Mouse (Mus musculus): ENCODE results near the gene Zfp592.

Zfp592 gene

DNA sequence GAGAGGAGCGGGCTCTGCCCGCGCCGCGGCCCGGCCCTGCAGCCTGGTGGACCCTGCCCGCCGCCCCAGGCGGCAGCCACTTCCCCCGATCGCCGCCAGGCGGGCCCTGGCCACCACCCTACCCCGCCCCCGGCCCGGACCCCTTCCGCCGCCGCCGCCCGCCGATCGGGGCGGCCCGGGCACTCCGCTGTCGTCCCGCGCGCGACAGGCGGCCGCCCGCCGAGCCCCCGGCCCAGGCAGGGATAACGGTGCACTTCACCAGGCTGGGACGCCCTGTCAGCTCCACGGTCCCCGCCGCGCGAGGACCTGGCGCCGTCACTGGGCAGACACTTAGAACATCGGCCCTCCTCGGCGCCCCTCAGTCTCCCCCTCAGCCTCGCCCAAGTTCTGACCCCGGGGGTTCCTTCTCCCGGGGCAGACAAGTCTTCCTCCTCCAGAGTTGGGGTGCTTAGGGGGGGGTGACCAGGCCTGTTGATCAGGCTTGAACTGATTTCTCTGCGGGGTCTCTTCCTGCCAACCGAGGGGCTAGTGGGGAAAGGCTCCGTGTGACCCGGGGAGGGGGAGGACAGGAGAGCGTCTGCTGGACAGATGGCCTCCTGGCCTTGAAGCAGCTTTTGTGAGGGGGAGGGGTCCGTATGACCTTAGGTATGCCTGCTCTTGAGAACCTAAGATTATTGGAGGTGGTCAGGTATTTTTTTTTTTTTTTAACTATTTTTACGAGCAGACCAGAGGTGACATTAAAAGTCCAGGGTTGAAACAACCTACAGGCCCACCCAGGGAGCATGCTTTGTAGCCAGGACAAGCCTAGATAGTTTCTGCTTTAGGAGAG lies 567 bp downstream of the Zfp592 start:
- DNase-seq (ENCODE audit: inconsistent ontology term) = peak; percentile 76

GRCm38 (mm10) chr7:80994663-80995005 lies 1.2 kb downstream of the Zfp592 start:
- no peak for DNase-seq (ENCODE audit: inconsistent ontology term)

GRCm38 (mm10) chr7:80995266-80996146 lies 2.0 kb downstream of the Zfp592 start:
- DNase-seq (ENCODE audit: inconsistent ontology term) = no peak

DNA sequence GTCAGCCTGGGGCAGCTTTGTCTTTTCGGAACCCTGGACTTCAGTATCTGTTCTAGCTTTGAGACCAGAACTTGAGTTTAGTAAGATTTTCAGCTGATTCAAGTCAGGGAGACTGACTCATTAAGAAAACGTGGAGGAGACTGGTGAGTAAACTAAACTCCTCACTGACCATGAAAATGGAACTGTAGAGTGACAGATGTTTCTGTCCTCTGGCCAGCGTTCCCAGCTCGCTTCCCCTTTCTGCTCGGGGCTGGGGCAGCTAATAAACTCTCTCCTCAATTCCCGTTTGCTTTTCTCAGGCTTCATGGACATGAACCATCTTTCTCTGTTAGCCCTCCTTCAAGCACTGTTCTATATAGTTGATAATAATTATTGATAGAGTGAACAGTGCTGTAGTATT lies 4.3 kb downstream of the Zfp592 start:
- no peak for DNase-seq (ENCODE audit: inconsistent ontology term)

GRCm38 (mm10) chr7:80999536-80999935 lies 6.1 kb downstream of the Zfp592 start:
- DNase-seq (ENCODE audit: inconsistent ontology term) = no peak

- DNase-seq (ENCODE audit: inconsistent ontology term) = no peak
Observed at GRCm38 (mm10) chr7:81001844-81002243, 8.4 kb downstream of the Zfp592 start.

GRCm38 (mm10) chr7:81004556-81005079 lies 11.1 kb downstream of the Zfp592 start:
- no peak for DNase-seq (ENCODE audit: inconsistent ontology term)

DNA sequence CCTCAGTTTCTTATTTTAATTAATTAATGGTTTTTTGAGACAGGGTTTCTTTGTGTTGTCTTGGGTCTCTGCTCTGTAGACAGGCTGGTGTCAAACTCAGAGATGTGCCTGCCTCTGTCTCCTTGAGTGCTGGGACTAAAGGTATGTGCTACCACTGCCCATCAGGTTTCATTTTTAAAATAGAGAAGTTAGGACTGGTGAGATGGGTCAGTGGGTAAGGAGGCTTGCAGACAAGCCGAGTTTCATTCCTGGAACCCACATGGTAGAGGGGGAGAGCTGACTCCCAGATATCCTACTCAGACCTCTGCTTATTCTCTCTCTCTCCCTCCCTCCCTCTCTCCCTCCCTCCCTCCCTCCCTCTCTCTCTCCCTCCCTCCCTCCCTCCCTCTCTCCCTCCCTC lies 12.5 kb downstream of the Zfp592 start:
- no peak for DNase-seq (ENCODE audit: inconsistent ontology term)

DNA sequence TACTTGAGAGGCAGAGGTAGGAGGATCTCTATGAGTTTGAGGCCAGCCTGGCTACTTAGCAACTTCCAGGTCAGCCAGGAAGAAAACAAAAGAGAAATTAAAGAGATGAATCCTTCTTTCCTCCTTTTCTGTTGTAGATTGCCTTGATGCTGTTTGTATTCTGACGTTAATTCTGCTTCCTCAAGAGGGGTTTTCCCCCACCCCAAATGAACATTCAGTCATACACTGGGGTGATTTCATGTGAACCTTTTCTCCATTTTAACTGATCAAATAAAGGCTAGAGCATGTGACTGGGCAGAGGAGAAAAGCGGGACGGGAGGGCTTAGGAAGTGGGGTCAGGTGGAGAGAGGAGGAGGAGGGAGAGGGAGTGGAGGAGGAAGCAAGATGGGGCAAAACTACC lies 14.8 kb downstream of the Zfp592 start:
- DNase-seq (ENCODE audit: inconsistent ontology term) = no peak

- no peak for DNase-seq (ENCODE audit: inconsistent ontology term)
Observed at GRCm38 (mm10) chr7:81011576-81011975, 18.1 kb downstream of the Zfp592 start.

DNA sequence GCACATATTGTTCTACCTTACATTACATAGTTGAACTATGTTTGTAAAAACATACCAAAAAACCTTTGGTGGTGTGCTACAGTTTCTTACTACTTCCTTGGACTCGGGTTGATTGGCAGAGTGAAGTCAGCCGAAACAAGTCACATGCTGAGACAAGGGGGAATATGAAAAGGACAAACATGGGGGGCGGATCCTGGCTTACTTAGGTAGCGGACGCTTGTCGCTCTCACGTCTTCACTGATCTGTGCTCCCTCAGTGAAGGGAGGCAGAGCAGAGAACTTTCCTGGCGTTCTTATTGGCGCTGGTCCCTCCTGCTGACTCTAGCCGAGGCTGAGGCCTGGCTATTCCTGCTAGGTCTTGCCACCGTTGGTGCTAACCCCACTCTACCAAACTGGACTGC lies 26.8 kb downstream of the Zfp592 start:
- DNase-seq (ENCODE audit: inconsistent ontology term) = no peak

DNA sequence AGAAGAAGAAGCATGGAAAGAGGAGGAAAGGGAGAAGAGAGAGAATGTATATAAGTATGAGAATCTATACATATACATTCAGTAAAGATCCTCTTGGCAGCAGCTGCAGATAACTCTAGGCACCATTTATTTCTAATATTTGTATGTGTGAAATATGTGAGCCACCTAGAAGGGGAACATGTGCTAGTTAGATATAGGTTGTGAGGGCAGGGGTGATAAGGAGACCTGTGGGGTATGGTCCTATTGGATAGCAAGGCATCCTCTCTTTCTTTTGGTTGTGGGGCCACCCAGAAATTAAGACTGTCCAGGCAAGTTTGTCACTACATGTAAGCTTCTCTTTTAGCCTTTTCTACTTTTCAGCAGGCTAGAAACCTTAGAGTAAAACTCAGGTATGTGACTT lies 29.2 kb downstream of the Zfp592 start:
- DNase-seq (ENCODE audit: inconsistent ontology term) = no peak

GRCm38 (mm10) chr7:81024118-81024517 lies 30.6 kb downstream of the Zfp592 start:
- DNase-seq (ENCODE audit: inconsistent ontology term) = no peak

GRCm38 (mm10) chr7:81024651-81025050 lies 31.2 kb downstream of the Zfp592 start:
- DNase-seq (ENCODE audit: inconsistent ontology term) = no peak

DNA sequence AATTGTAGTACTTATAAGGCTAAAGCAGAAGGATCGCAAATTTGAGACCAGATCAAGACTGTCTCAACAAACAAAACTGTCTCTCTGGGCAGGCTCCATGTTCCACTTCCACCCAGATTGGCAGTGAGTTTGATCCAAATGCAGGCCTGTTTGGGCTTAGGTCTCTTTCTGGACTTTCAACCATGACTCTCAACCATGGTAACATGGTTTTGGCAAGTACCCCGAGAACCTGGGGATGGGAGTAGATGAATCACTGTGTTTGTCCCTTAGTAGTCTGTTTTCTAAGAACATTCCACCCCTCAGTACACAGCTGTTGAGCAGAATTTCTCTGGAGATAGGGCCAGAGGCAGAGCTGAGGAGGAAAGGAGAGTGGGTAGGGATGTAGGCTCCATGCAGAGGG lies 32.3 kb downstream of the Zfp592 start:
- DNase-seq (ENCODE audit: inconsistent ontology term) = peak; percentile 9

DNA sequence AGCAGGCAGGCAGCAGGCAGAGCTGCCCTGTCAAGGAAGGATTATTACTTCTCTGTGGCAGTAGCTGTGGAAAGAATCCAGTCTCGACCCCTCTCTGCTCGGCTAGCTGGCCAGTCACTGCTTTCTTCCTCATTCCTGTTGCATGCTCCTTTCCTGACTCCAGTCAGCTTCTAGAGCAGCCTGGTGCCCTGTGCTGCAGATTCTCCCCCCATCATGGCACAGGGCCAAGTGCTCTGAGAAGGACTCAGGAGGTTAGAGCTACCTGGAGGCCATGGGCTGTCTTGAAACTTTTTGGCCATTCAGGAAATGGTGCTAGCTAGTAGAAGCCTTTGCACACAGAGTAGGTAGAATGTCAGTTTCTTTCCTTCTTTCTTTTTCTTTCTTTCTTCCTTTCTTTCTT lies 46.2 kb downstream of the Zfp592 start:
- DNase-seq (ENCODE audit: inconsistent ontology term) = no peak

- no peak for DNase-seq (ENCODE audit: inconsistent ontology term)
Observed at GRCm38 (mm10) chr7:81043023-81043620, 49.6 kb downstream of the Zfp592 start.

GRCm38 (mm10) chr7:81047847-81048246 lies 54.4 kb downstream of the Zfp592 start:
- DNase-seq (ENCODE audit: inconsistent ontology term) = no peak

DNA sequence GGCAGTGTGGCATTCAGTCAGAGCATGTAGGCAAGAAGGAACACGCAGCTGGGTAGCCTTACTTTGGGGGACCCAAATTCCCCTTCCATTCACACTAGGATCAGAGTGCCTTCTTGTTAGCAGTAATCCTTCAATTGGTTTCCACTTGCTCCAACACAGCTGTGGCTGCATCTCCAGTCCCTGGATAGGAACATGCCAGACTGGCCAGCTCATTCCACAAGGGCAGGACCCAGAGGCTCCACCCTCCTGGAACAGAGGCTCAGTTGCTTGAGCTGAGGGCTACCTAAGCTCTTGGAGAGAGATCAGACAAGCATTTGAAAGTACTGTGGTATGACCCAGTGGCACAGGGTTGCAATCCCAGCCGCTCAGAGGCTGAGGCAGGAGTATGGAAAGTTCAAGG lies 55.0 kb downstream of the Zfp592 start:
- peak; percentile 26 for DNase-seq (ENCODE audit: inconsistent ontology term)

DNA sequence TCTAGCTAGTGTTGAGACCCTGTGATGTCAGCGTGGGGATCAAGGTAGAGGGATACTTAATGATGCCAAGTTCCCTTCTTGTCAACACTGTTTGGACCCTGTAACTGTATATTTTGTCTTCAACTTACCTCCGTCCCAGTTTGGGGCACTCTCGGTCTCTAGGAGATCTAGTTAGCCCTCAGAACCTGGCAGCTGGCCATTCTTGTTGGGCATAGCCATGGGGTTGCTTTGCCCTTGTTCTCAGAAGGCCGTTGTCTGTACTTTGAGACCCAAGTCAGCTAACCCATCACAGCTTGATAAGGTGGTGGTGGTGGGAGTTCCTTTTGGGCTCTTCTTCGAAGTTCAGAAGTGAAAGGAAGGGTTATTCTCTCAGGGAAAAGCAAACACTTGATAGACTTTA lies 56.5 kb downstream of the Zfp592 start:
- DNase-seq (ENCODE audit: inconsistent ontology term) = no peak

GRCm38 (mm10) chr7:81055709-81056370 lies 62.4 kb downstream of the Zfp592 start:
- no peak for DNase-seq (ENCODE audit: inconsistent ontology term)

- DNase-seq (ENCODE audit: inconsistent ontology term) = no peak
Observed at GRCm38 (mm10) chr7:81057471-81057870, 64.0 kb downstream of the Zfp592 start, which contains the start of gene Alpk3. Alpk3 (plus strand) TSS chr7:81057600.
